Mouse (Mus musculus): Measurements from ENCODE around the gene Klrb1f.

DNA sequence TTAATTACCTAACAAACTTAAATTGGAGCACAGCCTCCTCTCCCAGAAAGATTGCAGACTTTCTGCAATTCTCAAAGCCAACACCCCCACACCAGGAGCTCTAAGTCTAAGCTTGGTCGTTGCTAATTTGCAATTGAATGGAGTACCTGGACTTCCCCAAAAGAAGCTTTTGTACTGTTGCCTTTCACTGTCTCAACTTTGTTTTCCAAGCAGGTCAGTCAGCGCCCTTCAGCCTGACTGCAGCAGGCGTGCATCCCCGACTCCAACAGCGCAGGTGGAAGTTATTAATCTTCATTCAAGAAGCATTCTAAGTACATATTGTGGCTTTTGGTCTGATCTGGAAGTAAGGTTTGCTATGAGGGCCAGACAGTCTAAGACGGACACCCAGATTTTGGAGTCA, 39.4 kb downstream of the Klrb1f start:
- no peak for TF ChIP-seq CTCF (IDR thresholded peaks at IDR 0.05; ENCODE audit: insufficient read depth, low read length)
- no peak for TF ChIP-seq POLR2A (IDR thresholded peaks at IDR 0.05; ENCODE audit: borderline replicate concordance, extremely low read depth, low read depth, low read length)

Data from lung, adult 2 months (tissue).